Mouse (Mus musculus) WW6 (cell line): ENCODE results near the gene Map3k14.
"Not testable (repeated sequence)": the region's sequence is repeated elsewhere in the genome, so short reads cannot be mapped to it uniquely, and the experiment has no call there.

Source experiments
- DNase-seq: peaks from one replicate; pipeline ENCODE4 v3.0.0-alpha.2; 2013; ENCODE audit warnings: low read depth, low spot score

Gene Map3k14

GRCm38 (mm10) chr11:103246731-103247290 lies 20.5 kb downstream of the Map3k14 start:
- no peak for DNase-seq

GRCm38 (mm10) chr11:103246081-103246730 lies 21.1 kb downstream of the Map3k14 start:
- no peak for DNase-seq

GRCm38 (mm10) chr11:103244856-103245255 lies 22.4 kb downstream of the Map3k14 start:
- no peak for DNase-seq

- DNase-seq: no peak
Measured at GRCm38 (mm10) chr11:103240740-103241139, 26.5 kb downstream of the Map3k14 start.

DNA sequence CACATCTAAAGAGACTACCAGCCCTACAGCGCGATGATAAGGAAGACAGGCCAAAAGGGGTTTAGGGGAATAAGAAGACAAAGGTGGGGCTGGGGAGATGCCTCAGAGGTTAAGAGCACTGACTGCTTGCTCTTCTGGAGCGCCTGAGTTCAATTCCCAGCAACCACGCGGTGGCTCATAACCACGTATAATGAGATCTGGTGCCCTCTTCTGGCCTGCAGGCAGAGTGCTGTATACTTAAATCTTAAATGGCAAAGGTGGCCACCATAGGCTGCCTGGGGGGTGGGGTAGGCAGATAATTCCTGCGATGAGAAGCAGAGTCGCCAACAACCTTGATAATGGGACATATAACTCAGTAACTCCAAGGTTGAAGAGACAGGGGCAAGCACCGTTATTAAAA lies 29.5 kb downstream of the Map3k14 start:
- DNase-seq: no peak

DNA sequence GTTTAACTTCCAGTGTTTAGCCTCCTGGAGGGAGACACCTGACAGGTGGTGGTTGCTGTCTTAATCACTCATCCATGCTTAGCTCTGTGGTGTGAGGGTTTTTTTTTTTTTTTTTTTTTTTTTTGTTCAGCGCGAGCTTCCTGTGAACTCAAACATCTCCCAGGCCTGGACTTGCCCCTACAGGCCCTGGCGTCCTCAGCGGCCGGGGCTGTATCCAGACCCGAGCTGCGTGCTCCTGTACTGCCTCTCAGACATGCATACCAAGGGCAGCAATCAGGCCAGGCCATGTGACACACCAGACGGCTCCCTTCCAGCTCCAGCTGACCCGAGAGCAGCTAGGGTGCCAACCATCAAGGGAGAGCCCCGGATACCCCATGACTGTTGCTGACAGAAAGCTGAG lies 30.4 kb downstream of the Map3k14 start:
- no peak for DNase-seq

GRCm38 (mm10) chr11:103236431-103236830 lies 30.8 kb downstream of the Map3k14 start:
- DNase-seq: no peak

GRCm38 (mm10) chr11:103235702-103236101 lies 31.6 kb downstream of the Map3k14 start:
- no peak for DNase-seq

GRCm38 (mm10) chr11:103234447-103234846 lies 32.8 kb downstream of the Map3k14 start:
- DNase-seq: no peak

- DNase-seq: no peak
Measured at GRCm38 (mm10) chr11:103232966-103233365, 34.3 kb downstream of the Map3k14 start.

DNA sequence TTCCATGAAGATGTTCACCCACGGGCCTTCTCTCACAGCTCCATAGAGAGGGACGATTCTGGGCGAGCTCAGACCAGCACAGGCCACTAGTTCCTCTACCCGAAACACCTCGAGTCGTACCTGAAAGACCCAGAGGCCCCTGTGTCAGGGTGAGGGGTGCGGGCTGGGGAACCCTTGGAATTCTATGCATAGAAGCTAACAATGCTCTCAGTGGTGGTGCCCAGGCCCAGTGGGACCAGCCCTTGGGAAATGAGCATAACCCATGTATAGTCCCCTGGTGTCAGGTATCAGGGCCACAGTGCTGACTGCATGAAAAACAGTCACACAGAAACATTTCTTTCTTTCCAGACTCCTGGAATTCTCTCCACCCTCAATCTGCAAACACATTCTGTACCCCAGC lies 35.9 kb downstream of the Map3k14 start:
- DNase-seq: no peak

DNA sequence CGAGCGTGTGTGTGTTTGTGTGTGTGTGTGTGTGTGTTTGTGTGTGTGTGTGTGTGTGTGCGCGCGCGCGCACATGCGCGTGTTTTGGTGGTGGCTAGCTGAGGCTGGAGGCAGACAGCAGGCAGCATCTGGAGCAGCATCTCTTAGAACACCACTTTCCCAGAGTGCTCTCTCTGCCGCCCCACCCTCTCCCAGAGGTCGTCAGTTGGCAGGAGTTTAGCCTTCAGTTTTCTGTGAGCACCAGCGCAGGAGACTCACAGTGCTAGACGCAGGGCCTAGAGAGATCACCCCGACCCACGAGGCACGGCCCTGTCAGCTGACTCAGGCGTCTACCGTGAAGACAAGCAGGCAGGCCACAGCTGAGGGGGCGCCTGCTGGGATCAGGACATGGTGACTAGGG lies 36.6 kb downstream of the Map3k14 start:
- no peak for DNase-seq

GRCm38 (mm10) chr11:103229608-103230007 lies 37.7 kb downstream of the Map3k14 start:
- no peak for DNase-seq

DNA sequence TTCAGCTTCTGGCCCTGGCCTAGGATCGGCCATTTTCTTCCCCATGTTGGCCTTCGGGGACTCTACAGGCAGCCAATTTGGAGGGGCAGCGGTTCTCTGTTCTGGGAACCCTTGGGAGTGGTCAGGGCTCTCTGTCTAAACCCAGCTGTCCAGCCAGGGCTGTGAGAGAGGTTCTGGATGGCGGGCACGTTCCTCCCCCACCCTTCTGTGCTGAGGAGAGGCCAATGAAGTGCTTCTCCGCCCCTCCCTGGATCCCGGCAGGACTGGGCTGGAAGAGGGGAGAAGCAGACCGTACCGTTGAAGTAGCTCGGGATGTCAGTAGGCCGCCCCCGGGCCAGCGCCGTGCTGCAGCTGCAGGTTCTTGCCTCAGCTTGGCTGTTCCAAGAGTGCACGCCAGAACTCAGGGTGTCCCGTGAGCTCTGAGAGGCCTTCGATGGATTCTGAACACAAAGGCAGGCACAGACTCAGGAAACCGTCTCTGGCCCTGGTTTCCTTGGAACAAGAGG lies 43.3 kb downstream of the Map3k14 start:
- DNase-seq: no peak

- no peak for DNase-seq
Measured at GRCm38 (mm10) chr11:103223444-103223843, 43.8 kb downstream of the Map3k14 start.

DNA sequence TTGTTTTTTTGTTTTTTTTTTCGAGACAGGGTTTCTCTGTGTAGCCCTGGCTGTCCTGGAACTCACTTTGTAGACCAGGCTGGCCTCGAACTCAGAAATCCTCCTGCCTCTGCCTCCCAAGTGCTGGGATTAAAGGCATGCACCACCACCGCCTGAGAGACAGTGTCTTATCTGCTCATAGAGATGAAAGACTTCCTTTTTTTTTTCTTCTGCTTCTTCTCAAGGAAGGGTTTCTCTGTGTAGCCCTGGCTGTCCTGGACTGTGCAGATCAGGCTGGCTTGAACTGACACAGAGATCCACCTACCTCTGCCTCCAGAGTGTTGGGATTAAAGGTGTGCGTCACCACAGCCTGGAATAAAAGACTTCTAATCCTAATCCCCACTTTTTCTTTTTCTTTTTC lies 44.6 kb downstream of the Map3k14 start:
- not testable (repeated sequence) for DNase-seq

DNA sequence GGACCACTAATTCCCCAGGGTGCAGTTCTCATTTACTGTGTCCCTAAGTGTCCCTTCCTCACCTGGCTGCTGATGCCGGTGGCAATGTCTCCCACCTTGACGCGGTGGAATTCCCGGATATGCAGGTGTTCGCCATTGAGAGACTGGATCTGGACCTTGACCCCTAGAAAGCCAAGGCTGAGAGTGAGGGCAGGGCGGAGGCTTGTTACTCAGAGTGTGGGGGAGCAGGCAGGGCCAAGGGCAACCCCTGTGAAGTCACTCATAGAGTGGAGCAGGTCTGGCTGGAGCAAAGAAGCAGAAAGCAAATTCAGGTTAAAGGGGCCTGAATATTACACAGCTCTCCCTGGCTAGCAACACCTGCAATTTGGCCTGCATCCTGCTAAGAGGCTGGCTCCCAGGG lies 45.8 kb downstream of the Map3k14 start:
- no peak for DNase-seq

DNA sequence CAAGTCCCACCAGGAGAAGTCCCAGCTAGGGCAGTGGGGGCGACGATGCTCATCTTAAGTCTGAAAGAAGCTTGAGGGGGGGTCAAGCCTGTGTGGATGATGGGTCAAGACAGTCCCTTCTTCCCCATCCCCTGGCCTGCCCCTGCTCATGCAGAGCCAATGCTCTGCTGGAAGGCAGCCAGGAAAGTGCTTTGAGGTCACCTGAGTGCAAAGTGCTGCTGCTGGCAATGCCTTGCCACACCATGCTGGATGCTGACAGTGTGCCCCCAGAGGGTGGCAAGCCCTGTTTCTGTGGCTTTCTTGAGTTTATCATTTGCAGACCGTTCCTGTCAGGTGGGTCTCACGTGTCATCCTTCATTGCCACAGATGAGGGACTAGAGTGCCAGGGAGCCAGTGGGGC lies 47.3 kb downstream of the Map3k14 start:
- no peak for DNase-seq

DNA sequence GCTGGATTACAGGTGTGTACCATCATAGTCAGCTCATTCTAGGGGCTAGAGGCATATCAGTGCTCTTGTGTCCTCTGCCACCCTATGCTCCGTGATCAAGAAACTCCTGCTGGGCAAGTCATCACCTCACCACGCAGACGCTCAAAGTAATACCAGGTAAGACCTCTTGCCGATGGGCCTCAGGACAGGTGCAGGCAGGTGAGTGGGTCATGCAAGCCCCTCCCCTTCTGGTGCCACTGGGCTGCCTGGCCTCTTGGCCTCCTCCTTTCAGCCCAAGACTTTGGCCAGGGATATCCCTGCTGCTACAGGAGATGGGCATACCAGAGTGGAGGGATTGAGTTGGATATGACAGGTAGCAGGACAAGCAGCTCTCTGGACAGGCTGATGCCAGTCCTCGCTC lies 48.0 kb downstream of the Map3k14 start:
- DNase-seq: no peak

DNA sequence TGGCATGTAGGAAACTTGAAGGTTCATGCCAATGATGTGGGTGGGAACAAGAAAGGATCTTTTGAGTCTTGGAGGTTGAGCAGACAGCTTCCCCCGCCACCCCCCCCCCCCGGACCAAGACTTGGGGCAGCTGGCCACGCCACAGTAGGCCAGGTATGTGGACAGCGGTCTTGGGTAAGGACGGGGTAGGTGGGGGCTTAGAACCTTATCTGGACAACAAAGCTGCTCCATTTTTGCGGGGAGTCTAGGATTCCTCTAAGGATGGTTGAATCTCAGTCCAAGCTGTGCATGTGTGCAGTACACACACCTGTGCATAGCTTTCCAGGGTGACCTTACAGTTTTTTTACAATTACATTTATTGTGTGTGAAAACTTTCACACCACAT lies 48.8 kb downstream of the Map3k14 start:
- no peak for DNase-seq

DNA sequence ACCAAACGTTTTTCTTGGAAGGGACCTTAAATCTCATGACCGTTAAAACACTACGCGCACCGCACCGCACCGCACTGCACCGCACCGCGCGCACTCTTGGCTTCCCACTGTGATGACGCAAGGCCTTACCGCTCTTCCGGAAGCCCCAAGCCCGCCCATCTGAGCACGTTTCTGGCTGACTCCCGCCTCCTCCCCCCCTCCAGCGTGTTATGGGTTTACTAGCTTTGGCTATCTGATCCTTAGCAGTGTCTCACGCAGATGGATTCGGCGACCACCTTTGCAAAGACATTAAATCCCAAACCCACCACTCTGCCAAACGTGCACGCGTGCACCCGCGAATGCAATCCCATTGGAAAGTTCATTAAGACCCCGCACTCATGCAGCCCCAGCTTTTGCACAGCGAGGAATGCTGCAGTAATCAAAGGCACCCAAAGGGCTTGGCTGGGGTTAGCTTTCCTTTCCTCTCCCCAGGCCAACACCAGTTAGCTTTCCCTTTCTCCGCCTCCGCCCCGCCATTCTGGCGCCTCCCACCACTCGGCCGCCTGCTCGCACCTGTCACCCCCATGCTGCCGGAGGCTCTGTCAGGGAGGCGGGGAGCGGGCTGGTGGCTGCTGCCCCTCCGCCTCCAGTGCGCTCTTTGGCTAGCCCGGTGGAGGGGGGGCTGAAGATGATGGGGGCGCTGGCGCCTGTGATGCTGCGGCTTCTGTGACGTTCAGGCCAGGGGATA lies 49.3 kb downstream of the Map3k14 start, which contains the start of gene Spata32:
Gene Spata32 (minus strand): TSS at position 643 of the 727 bp plus-strand sequence.
- DNase-seq: no peak

DNA sequence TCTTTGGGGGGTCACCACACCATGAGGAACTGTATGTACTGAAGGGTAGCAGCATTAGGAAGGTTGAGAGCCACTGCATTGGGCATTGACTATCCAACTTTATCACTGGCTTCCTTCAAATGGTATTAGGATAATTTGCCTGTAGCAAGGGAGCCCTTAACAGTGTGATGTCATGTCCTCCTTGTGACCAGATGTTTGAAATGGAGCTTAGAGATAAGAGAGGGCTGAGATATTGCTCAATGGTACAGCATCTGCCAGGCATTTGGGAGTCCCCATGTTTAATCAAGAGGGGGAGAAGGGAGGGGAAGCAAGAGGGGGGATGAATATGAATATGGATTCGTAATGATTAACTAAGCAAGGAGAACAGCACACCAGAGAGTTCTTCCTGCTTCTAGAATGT lies 51.9 kb downstream of the Map3k14 start:
- no peak for DNase-seq

- DNase-seq: no peak
Measured at GRCm38 (mm10) chr11:103213712-103214111, 53.6 kb downstream of the Map3k14 start.
